Mouse (Mus musculus) CH12.LX (cell line): ENCODE results near the gene Ercc6l. TPM values are rescaled to one million over a fixed set of nuclear protein-coding genes. Genes with fewer than 3 reads are reported as not detected.
A peak's percentile ranks its signal among the peaks of the same experiment; 100 is the strongest.

Experiments used
- DNase-seq: peaks from one replicate; pipeline ENCODE4 v3.0.0-alpha.2; 2013; ENCODE audit errors: extremely low read depth
- H3K27ac ChIP-seq: 2 replicates; pipeline ENCODE4 v1.5.1; 2012; ENCODE audit warnings: low read depth, mild to moderate bottlenecking, control low read depth, moderate library complexity; ENCODE audit not compliant: insufficient read depth
- H3K27me3 ChIP-seq: replicated peaks from 2 replicates; pipeline ENCODE3; 2012; ENCODE audit warnings: inconsistent platforms
- H3K36me3 ChIP-seq, 2 experiments: replicated peaks in 1 of 2; 2 replicates each; pipeline versions ENCODE3 to v1.6.1; 2012; ENCODE audit warnings: inconsistent platforms in 1 of 2, low read length in 1 of 2, mild to moderate bottlenecking in 1 of 2, mixed read lengths in 1 of 2, moderate library complexity in 1 of 2; ENCODE audit not compliant: control insufficient read depth in 1 of 2, insufficient read depth in 1 of 2
- H3K4me1 ChIP-seq, 2 experiments: 2 replicates each; pipeline ENCODE4 v1.6.1; 2012; ENCODE audit warnings: inconsistent platforms in 1 of 2, moderate library complexity in 1 of 2; ENCODE audit not compliant: insufficient read depth in 2 of 2, control insufficient read depth in 1 of 2
- H3K4me2 ChIP-seq: 2 replicates; pipeline ENCODE4 v1.6.1; 2012; ENCODE audit warnings: low read depth, mild to moderate bottlenecking, control low read depth; ENCODE audit not compliant: poor library complexity, insufficient read depth, severe bottlenecking
- H3K4me3 ChIP-seq, 3 experiments: fragments of 150-350 bp in 1 of 3; sonication (generic) in 1 of 3; replicated peaks in 1 of 3; 2 replicates each; pipeline versions ENCODE3 to v1.5.1; 2011 to 2012; ENCODE audit warnings: low read depth in 2 of 3, low read length in 2 of 3, mild to moderate bottlenecking in 2 of 3, moderate library complexity in 2 of 3, control low read depth in 1 of 3, improper control_type of control experiment in 1 of 3, inconsistent platforms in 1 of 3, mixed read lengths in 1 of 3; ENCODE audit not compliant: poor library complexity in 1 of 3
- H3K79me2 ChIP-seq: replicated peaks from 2 replicates; pipeline ENCODE4 v1.6.1; 2012; ENCODE audit warnings: mild to moderate bottlenecking, moderate library complexity; ENCODE audit not compliant: control insufficient read depth, poor library complexity, insufficient read depth, severe bottlenecking; ENCODE audit errors: extremely low read depth
- H3K9ac ChIP-seq: 2 replicates; pipeline ENCODE4 v1.6.1; 2012; ENCODE audit warnings: low read depth, mild to moderate bottlenecking, control low read depth, moderate library complexity; ENCODE audit not compliant: insufficient read depth
- H3K9me3 ChIP-seq: replicated peaks from 2 replicates; pipeline ENCODE3; 2012; ENCODE audit warnings: low read length, inconsistent platforms, mixed read lengths
- BHLHE40 ChIP-seq: IDR thresholded peaks from 2 replicates; pipeline ENCODE4 v1.6.1; 2011; ENCODE audit warnings: mild to moderate bottlenecking, low read depth, low read length, improper control_type of control experiment
- CHD1 ChIP-seq: IDR thresholded peaks from 2 replicates; pipeline ENCODE4 v1.6.1; 2012; ENCODE audit warnings: low read depth, low read length, improper control_type of control experiment, inconsistent platforms
- E2F4 ChIP-seq: IDR thresholded peaks from 2 replicates; pipeline ENCODE4 v1.6.1; 2011; ENCODE audit warnings: low read depth, low read length, improper control_type of control experiment; ENCODE audit not compliant: insufficient replicate concordance
- EP300 ChIP-seq: IDR thresholded peaks from 2 replicates; pipeline ENCODE4 v1.6.1; 2011; ENCODE audit warnings: low read length, improper control_type of control experiment
- ETS1 ChIP-seq: conservative IDR thresholded peaks from 2 replicates; pipeline ENCODE4 v1.6.1; 2012; ENCODE audit warnings: low read depth, mild to moderate bottlenecking, inconsistent platforms, low read length, improper control_type of control experiment, moderate library complexity
- HCFC1 ChIP-seq: IDR thresholded peaks from 2 replicates; pipeline ENCODE4 v1.6.1; 2012; ENCODE audit warnings: low read depth, mild to moderate bottlenecking, inconsistent platforms, low read length, improper control_type of control experiment
- IRF4 ChIP-seq: IDR thresholded peaks from 2 replicates; pipeline ENCODE4 v1.6.1; 2014; ENCODE audit warnings: low read depth, mild to moderate bottlenecking, inconsistent platforms, low read length, improper control_type of control experiment
- JUN ChIP-seq: IDR thresholded peaks from 2 replicates; pipeline ENCODE4 v1.6.1; 2011; ENCODE audit warnings: low read depth, mild to moderate bottlenecking, low read length, improper control_type of control experiment, moderate library complexity; ENCODE audit not compliant: insufficient read depth
- KAT2A ChIP-seq: IDR thresholded peaks from 2 replicates; pipeline ENCODE4 v1.6.1; 2012; ENCODE audit warnings: low read length, improper control_type of control experiment, inconsistent platforms; ENCODE audit not compliant: insufficient replicate concordance
- MEF2A ChIP-seq: IDR thresholded peaks from 2 replicates; pipeline ENCODE4 v1.6.1; 2014; ENCODE audit warnings: low read depth, mild to moderate bottlenecking, inconsistent platforms, low read length, improper control_type of control experiment, borderline replicate concordance
- MYC ChIP-seq: IDR thresholded peaks from 2 replicates; pipeline ENCODE4 v1.6.1; 2011; ENCODE audit warnings: low read depth, mild to moderate bottlenecking, improper control_type of control experiment, low read length
- SMC3 ChIP-seq: IDR thresholded peaks from 2 replicates; pipeline ENCODE4 v1.6.1; 2011; ENCODE audit warnings: low read depth, low read length, improper control_type of control experiment
- TCF12 ChIP-seq: IDR thresholded peaks from 2 replicates; pipeline ENCODE4 v1.6.1; 2014; ENCODE audit warnings: low read depth, mild to moderate bottlenecking, inconsistent platforms, low read length, improper control_type of control experiment
- USF2 ChIP-seq: conservative IDR thresholded peaks from 2 replicates; pipeline ENCODE4 v1.6.1; 2011; ENCODE audit warnings: low read depth, low read length, improper control_type of control experiment
- ZC3H11A ChIP-seq: IDR thresholded peaks from 2 replicates; pipeline ENCODE4 v1.6.1; 2012; ENCODE audit warnings: low read depth, mild to moderate bottlenecking, inconsistent platforms, low read length, improper control_type of control experiment
- dilution Hi-C: fragments of 300-500 bp; cut with MboI; formaldehyde crosslinking; loops from 2 replicates; pipeline ENCODE4 v1.14.3; 2020; ENCODE audit warnings: low sequenced_read_pairs; ENCODE audit not compliant: extremely low pct_unique_long_range_greater_than_20kb, extremely low pct_ligation_motif_present
- in situ Hi-C: fragments of 300-500 bp; cut with MboI; formaldehyde crosslinking; loops from 3 replicates; pipeline ENCODE4 v1.14.3; 2019; ENCODE audit warnings: low sequenced_read_pairs, low pct_ligation_motif_present, low pct_unique_long_range_greater_than_20kb, mixed read lengths
- polyA plus RNA-seq: library from polyadenylated mRNA; unstranded; fragments of >175 nt; gene quantifications from 2 replicates; pipeline ENCODE4 v1.2.1, GENCODE M21; 2012; ENCODE audit warnings: low read depth; ENCODE audit not compliant: insufficient read length
- total RNA-seq, 2 experiments: library from RNA; depleted of rRNA; stranded (reverse); fragments of 300-350 nt in 1 of 2; fragments of >200 nt in 1 of 2; gene quantifications; 2 replicates each; pipeline ENCODE4 v1.2.3; 2012 to 2014

The Ercc6l gene
- total and polyA plus RNA-seq, 3 experiments = 8.9 to 18.5 (median 15.0) TPM

DNA sequence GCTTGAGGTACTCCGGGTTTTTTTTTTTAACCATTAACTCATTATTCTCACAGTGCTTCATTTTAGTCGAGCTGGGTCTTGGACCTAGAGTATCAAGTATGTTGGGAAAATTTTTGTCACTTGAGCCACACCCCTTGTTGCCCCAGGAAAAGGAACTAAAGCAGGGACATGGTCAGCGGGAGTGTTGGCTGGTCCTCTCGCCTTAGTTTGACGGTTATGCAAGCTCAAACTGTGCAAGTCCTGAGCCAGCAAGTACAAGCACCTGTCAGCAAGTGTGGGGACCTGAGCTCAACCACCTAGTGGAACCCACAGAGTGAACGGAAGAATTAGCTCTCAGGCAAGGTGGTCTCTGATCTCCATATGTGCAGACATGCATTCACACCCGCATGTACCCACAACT lies 55.0 kb downstream of the Ercc6l start:
- H3K36me3 ChIP-seq = no peaks in the 10 kb centered on the region
- no peak overlapping the region for H3K4me3 ChIP-seq
- no peaks in the 10 kb centered on the region for H3K27me3 ChIP-seq
- no peak overlapping the region for H3K9ac ChIP-seq
- H3K79me2 ChIP-seq = no peaks in the 10 kb centered on the region
- no peak overlapping the region for H3K27ac ChIP-seq
- H3K9me3 ChIP-seq = no peaks in the 10 kb centered on the region
- no peak for TF ChIP-seq TCF12
- no peak for TF ChIP-seq CHD1
- TF ChIP-seq EP300 = no peak
- TF ChIP-seq ZC3H11A = no peak
- no peak for TF ChIP-seq SMC3
- no peak for TF ChIP-seq E2F4
- TF ChIP-seq KAT2A = no peak
- no peak for TF ChIP-seq HCFC1
- H3K4me1 ChIP-seq = peaks cover 4 to 17% of the 10 kb centered on the region in 2 experiments; a peak in 3 of 4 replicates
- in situ Hi-C loops = no loop called here
- dilution Hi-C loops = no loop called here
- DNase-seq = no peak
- H3K4me2 ChIP-seq = no peak overlapping the region

DNA sequence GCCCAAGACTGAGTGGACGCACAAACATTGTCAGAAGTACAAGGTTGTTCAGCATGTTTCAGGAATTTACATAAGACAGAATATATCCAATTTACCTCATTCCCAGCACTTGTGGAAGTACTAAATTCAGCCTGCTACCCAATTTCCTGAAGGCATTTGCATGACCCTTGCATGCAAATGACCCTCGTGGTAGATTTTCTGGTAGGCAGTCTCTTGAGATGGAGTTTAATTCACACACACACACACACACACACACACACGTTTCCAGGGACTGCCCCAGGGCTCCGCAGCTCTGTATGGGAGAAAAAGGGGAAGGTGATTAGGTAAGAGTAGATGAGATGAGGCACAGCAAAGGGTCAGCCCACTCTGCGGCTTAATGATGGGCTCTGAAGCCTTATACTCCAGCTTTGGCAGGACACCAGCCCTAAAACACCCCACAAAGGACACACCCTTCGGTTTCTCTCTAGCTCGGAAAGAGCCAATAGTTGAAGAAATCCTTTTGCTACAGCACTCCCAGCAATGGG lies 62.4 kb downstream of the Ercc6l start:
- H3K36me3 ChIP-seq = no peaks in the 10 kb centered on the region
- in situ Hi-C loops = no loop called here

More for the DNA sequence above, 62.4 kb downstream of the Ercc6l start:
- H3K4me1 ChIP-seq = peaks cover 8 to 30% of the 10 kb centered on the region in 2 experiments; a peak in 3 of 4 replicates
- dilution Hi-C loops = no loop called here
- peak; percentile 66 for DNase-seq
- H3K79me2 ChIP-seq = no peaks in the 10 kb centered on the region
- no peak overlapping the region for H3K9ac ChIP-seq
- H3K27ac ChIP-seq = no peak overlapping the region
- no peaks in the 10 kb centered on the region for H3K9me3 ChIP-seq
- H3K4me3 ChIP-seq = no peak overlapping the region
- H3K27me3 ChIP-seq = no peaks in the 10 kb centered on the region
- H3K4me2 ChIP-seq = peak overlapping the region; percentile 13
- peak; percentile 73; the same call in 1 of the 2 replicates for TF ChIP-seq IRF4
- no peak for TF ChIP-seq USF2
- TF ChIP-seq EP300 = peak; percentile 53; the same call in 1 of the 2 replicates
- TF ChIP-seq ETS1 = peak; percentile 31; the same call in 1 of the 2 replicates
- 0 out of 2 replicates have a peak, but pooled peaks have one; percentile 13 for TF ChIP-seq MYC
- peak; percentile 51; the same call in 1 of the 2 replicates for TF ChIP-seq MEF2A
- TF ChIP-seq JUN = no peak
- peak; percentile 44; the same call in 1 of the 2 replicates for TF ChIP-seq BHLHE40
- TF ChIP-seq, all 38 proteins: peak for 6

Other genes with a start within 250 kb of the Ercc6l start
- gene Rtl5, start 85.8 kb downstream of the Ercc6l start, total RNA-seq (2012; rRNA removed) = 0.13 and 0.51 TPM in 2 replicates
- 0.42 and 0.55 TPM in 2 replicates for gene Rtl5, start 85.8 kb downstream of the Ercc6l start, total RNA-seq (2014; rRNA removed)
- 0.79 and 1.0 TPM in 2 replicates for gene Rtl5, start 85.8 kb downstream of the Ercc6l start, polyA plus RNA-seq
- 62.0 and 75.7 TPM in 2 replicates for gene Pin4, start 37.6 kb downstream of the Ercc6l start, total RNA-seq (2012; rRNA removed)
- gene Pin4, start 37.6 kb downstream of the Ercc6l start, total RNA-seq (2014; rRNA removed) = 53.4 and 60.9 TPM in 2 replicates
- gene Pin4, start 37.6 kb downstream of the Ercc6l start, polyA plus RNA-seq = 66.2 and 95.3 TPM in 2 replicates
- gene Rps4x, start 32.3 kb upstream of the Ercc6l start, total RNA-seq (2012; rRNA removed) = 3,052 and 3,101 TPM in 2 replicates
- gene Rps4x, start 32.3 kb upstream of the Ercc6l start, total RNA-seq (2014; rRNA removed) = 4,290 and 4,543 TPM in 2 replicates
- gene Rps4x, start 32.3 kb upstream of the Ercc6l start, polyA plus RNA-seq = 2,286 and 2,456 TPM in 2 replicates
- gene Cited1, start 95.1 kb upstream of the Ercc6l start, total RNA-seq (2012; rRNA removed) = 0.51 and 0.59 TPM in 2 replicates
- gene Cited1, start 95.1 kb upstream of the Ercc6l start, total RNA-seq (2014; rRNA removed) = 0.86 and 1.4 TPM in 2 replicates
- gene Cited1, start 95.1 kb upstream of the Ercc6l start, polyA plus RNA-seq = 2.7 and 3.6 TPM in 2 replicates